Mouse (Mus musculus) intestine, embryonic 15.5 days (tissue): Measurements from ENCODE around the gene Wnt10a. TPM values are rescaled to one million over a fixed set of nuclear protein-coding genes. Genes with fewer than 3 reads are reported as not detected.

Source experiments
- ATAC-seq: fragments of 200-750 bp; cut with Nextera tagmentation; 2 replicates; pipeline ENCODE4 v1.8.0; 2017; ENCODE audit warnings: moderate TSS enrichment, moderate library complexity
- H3K27ac ChIP-seq: fragments of 300-500 bp; sonication (generic); 2 replicates; pipeline ENCODE4 v1.5.1; 2015; ENCODE audit warnings: mild to moderate bottlenecking, inconsistent platforms
- H3K27me3 ChIP-seq: fragments of 300-500 bp; sonication (generic); replicated peaks from 2 replicates; pipeline ENCODE4 v1.6.1; 2015; ENCODE audit warnings: inconsistent platforms
- H3K36me3 ChIP-seq: fragments of 300-500 bp; sonication (generic); 2 replicates; pipeline ENCODE4 v1.6.1; 2015; ENCODE audit warnings: inconsistent platforms
- H3K4me1 ChIP-seq: fragments of 300-500 bp; sonication (generic); replicated peaks from 2 replicates; pipeline ENCODE4 v1.6.1; 2015; ENCODE audit warnings: inconsistent platforms
- H3K4me2 ChIP-seq: fragments of 300-500 bp; sonication (generic); replicated peaks from 2 replicates; pipeline ENCODE4 v1.6.1; 2015; ENCODE audit warnings: mild to moderate bottlenecking, inconsistent platforms
- H3K4me3 ChIP-seq: fragments of 300-500 bp; sonication (generic); replicated peaks from 2 replicates; pipeline ENCODE4 v1.5.1; 2015; ENCODE audit warnings: inconsistent platforms
- H3K9ac ChIP-seq: fragments of 300-500 bp; sonication (generic); 2 replicates; pipeline ENCODE4 v1.6.1; 2015; ENCODE audit warnings: inconsistent platforms
- H3K9me3 ChIP-seq: fragments of 300-500 bp; sonication (generic); 2 replicates; pipeline ENCODE4 v1.6.1; 2016; ENCODE audit warnings: inconsistent platforms
- WGBS: fragments of 180-500 bp; shearing (Covaris S2); methylation state at CpG from one replicate; pipeline ENCODE4 v1.1.7; 2015; 5-methylcytosine and 5-hydroxymethylcytosine counted together
- polyA plus RNA-seq: library from polyadenylated mRNA; unstranded; fragments of >200 nt; fragmentation: Nextera tagmentation; extraction: Ambion mirVana; gene quantifications from 2 replicates; pipeline ENCODE4 v1.2.1, GENCODE M21; 2015

Wnt10a gene
- 0.15 and 0.16 TPM in 2 replicates for polyA plus RNA-seq

DNA sequence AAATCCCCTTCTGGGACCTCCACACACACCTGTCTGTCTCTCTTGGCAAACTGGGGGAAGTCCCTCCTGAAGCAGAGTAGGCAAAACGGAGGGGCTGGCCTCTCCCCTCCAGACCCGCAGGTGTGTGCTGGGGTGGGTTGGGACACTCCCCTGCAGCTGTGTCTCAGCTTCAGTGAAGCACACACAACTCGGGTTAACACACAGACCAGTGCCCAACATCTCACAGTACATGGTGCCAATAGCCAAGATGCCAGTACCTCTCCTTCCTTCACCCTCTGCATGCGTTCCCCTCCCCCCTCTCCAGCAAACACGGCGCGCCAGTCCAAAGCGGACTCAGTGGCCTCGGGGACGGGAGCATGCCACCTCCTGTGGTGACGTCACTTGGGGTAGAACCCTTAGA, at the start of gene Wnt10a:
Gene Wnt10a (plus strand): TSS at position 268 of the 400 bp plus-strand sequence.
- Histone ChIP-seq H3K4me2 (peak within 1 kb of the TSS; percentile 56), H3K36me3 (no peaks in the 10 kb centered on the region), H3K9ac (0 out of 2 replicates have a peak within 1 kb of the TSS, but pooled peaks have one; percentile 6), H3K27ac (no peak within 1 kb of the TSS), H3K4me3 (peak within 1 kb of the TSS; percentile 22), H3K4me1 (peaks cover 18% of the 10 kb centered on the region), H3K9me3 (no peaks in the 10 kb centered on the region), H3K27me3 (peaks cover 97% of the 10 kb centered on the region)
- no peak for ATAC-seq
- 2% methylated on average over 11 of the region's 11 CpGs for WGBS

DNA sequence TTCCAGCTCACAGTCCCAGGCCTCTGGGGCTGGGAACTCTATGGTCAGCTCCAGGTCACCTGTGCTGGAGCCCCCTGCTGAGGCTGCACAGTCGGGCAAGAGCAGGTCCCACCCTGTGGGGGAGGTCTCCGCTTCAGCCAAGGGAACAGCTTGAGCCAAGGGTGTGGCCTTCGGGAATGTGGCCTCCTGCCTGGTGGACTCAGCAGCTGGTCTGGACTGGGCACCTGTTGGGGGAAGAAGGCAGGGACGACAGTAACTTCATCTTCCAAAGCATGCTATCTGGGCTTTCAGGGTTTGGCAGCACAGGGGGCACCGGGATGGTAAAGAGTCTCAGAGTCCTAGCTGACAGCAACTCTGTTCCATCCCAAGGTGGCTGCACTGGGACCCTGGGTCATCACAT, 44.0 kb upstream of the Wnt10a start:
- Histone ChIP-seq H3K9me3 (no peaks in the 10 kb centered on the region), H3K27me3 (peaks cover 19% of the 10 kb centered on the region; the same call in 1 of the 2 replicates), H3K27ac (no peak overlapping the region), H3K4me3 (no peak overlapping the region), H3K4me1 (peaks cover 13% of the 10 kb centered on the region), H3K36me3 (no peaks in the 10 kb centered on the region), H3K9ac (no peak overlapping the region), H3K4me2 (no peak overlapping the region)
- WGBS, result 59% methylated on average over 5 of the region's 5 CpGs
- no peak for ATAC-seq

DNA sequence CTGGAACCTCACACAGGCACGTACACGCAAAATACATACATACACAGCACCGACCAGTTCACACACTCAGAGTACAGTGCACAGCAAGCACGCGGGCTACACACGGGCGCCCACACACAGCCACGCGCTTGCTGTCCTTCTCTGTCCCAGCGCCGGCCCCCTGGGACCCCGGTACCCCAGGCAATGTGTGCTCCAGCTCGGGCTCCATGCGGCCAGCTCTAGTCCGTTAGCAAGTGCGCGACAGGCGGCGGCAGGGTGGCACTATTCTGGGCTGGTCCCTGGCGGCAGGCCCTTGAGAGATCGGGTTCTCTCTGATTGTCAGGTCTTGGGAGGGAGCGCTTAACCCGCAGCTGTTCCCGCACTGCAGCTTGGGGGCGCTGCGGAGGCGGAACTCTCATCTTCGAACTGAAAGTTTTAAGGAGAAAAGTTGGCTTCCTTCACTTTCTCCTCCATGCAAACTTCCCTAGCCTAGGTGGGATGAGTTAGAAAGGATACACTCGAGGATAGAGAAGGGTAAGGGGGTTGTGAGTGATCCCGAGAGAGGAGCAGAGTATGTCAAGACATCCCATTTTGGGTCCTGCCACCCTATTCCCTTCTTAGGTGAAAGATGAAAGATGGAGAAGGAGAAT, 42.6 kb upstream of the Wnt10a start, which contains the start of gene Prkag3:
Gene Prkag3 (minus strand): TSS at position 579 of the 629 bp plus-strand sequence.
- H3K27ac ChIP-seq, result no peak within 1 kb of the TSS
- peaks cover 19% of the 10 kb centered on the region; the same call in 1 of the 2 replicates for H3K27me3 ChIP-seq
- peak within 1 kb of the TSS; percentile 55 for H3K4me2 ChIP-seq
- WGBS, result 9% methylated on average over 30 of the region's 30 CpGs
- no peaks in the 10 kb centered on the region for H3K36me3 ChIP-seq
- peak within 1 kb of the TSS; percentile 20 for H3K4me3 ChIP-seq
- H3K9ac ChIP-seq, result peak within 1 kb of the TSS; percentile 44; the same call in 1 of the 2 replicates
- peak; percentile 70 for ATAC-seq
- H3K9me3 ChIP-seq, result no peaks in the 10 kb centered on the region
- peaks cover 13% of the 10 kb centered on the region for H3K4me1 ChIP-seq

DNA sequence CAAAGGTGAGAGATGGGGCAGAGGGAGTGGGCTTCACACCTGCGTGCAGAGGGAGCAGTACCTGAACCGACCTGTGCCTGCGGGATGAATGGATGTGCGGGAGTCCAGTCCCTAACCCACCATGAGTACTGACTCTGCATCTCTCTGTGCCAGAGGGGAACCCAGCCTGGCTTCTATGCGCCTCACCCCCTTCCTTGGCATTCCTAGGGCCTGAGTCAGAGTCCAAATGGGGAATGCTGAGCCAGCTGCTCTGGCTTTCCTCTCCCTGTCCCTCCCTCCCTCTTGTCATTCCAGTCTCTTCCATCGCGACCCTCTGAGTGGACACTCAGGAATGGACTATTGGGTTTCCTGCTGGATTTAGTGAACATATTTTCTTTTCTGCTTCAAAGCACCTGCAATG, 42.0 kb upstream of the Wnt10a start:
- peak; percentile 74 for ATAC-seq
- Histone ChIP-seq H3K36me3 (no peaks in the 10 kb centered on the region), H3K4me2 (peak overlapping the region; percentile 55), H3K27me3 (peaks cover 19% of the 10 kb centered on the region; the same call in 1 of the 2 replicates), H3K4me3 (no peak overlapping the region; the same call in 1 of the 2 replicates), H3K4me1 (peaks cover 13% of the 10 kb centered on the region), H3K9me3 (no peaks in the 10 kb centered on the region), H3K9ac (no peak overlapping the region), H3K27ac (no peak overlapping the region)
- WGBS, result 54% methylated on average over 7 of the region's 7 CpGs

DNA sequence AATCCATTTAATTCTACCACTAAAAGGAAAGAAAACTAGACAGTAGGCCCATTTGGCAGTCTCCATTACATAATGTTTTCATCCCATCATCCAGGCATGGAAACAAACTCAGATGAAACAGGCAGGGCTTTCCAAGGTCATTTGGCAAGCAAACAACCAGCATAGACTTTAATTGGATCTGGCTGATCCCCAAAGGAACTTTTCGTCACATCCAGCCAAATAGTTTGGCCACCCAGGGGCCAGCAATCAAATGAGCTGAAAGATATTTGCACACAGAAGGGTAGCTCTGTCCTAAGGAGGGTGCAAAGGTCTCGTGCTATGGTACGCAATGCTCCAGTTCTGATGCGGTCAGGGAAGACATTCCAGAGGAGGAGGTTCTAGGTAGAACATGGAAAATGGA, 40.6 kb upstream of the Wnt10a start:
- Histone ChIP-seq H3K36me3 (no peaks in the 10 kb centered on the region), H3K9ac (no peak overlapping the region), H3K4me2 (no peak overlapping the region), H3K9me3 (no peaks in the 10 kb centered on the region), H3K4me1 (peaks cover 13% of the 10 kb centered on the region), H3K27me3 (peaks cover 19% of the 10 kb centered on the region; the same call in 1 of the 2 replicates), H3K27ac (no peak overlapping the region), H3K4me3 (no peak overlapping the region)
- ATAC-seq, result no peak
- 76% methylated on average over 4 of the region's 4 CpGs for WGBS

DNA sequence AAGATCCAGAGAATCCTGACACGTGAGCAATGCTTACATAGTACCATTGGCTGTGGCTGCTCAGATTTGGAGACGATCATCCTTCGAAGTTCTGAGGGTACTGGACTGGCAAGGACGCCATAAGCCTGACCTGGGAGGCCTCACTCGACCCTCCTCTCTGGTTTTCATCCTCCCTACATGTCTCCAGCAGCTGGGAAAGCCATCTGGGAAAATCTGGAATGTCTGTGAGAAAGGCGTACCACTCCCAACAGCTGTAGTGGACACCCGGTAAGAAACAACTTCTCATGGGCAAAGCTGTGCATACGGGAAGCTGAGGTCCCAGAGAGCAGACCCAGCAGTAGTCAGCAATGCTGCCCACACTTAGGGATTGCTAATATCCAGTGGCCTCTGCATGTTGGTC, 39.2 kb upstream of the Wnt10a start:
- ATAC-seq, result no peak
- Histone ChIP-seq H3K9me3 (no peaks in the 10 kb centered on the region), H3K4me2 (no peak overlapping the region), H3K4me3 (no peak overlapping the region), H3K27ac (no peak overlapping the region), H3K36me3 (no peaks in the 10 kb centered on the region), H3K27me3 (peaks cover 17% of the 10 kb centered on the region; the same call in 1 of the 2 replicates), H3K9ac (no peak overlapping the region), H3K4me1 (peaks cover 13% of the 10 kb centered on the region)
- 79% methylated on average over 8 of the region's 8 CpGs for whole genome bisulfite sequencing

DNA sequence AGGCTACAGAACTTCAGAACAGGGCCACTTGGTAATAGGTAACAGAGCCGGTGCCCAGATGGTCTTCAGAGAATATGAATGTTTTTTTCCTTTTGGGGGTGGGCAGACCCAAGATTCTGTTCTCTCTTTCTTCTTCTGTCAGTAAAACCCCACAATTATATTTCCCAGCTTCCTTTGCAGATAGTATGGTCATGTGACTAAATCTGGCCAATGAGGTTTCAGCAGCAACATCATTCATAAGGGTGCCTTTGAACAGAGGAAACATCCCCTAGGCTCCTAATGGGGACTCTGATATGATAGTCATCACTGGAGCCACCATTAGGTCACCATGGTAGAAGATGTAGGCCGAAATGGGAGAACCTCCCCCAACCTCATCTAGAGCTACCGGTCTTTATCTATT, 38.5 kb upstream of the Wnt10a start:
- Histone ChIP-seq H3K9ac (no peak overlapping the region), H3K4me3 (no peak overlapping the region), H3K36me3 (no peaks in the 10 kb centered on the region), H3K4me1 (peaks cover 13% of the 10 kb centered on the region), H3K27me3 (peaks cover 11% of the 10 kb centered on the region; the same call in 1 of the 2 replicates), H3K9me3 (no peaks in the 10 kb centered on the region), H3K27ac (no peak overlapping the region), H3K4me2 (no peak overlapping the region)
- 91% methylated on average over 3 of the region's 3 CpGs for WGBS
- ATAC-seq, result no peak

DNA sequence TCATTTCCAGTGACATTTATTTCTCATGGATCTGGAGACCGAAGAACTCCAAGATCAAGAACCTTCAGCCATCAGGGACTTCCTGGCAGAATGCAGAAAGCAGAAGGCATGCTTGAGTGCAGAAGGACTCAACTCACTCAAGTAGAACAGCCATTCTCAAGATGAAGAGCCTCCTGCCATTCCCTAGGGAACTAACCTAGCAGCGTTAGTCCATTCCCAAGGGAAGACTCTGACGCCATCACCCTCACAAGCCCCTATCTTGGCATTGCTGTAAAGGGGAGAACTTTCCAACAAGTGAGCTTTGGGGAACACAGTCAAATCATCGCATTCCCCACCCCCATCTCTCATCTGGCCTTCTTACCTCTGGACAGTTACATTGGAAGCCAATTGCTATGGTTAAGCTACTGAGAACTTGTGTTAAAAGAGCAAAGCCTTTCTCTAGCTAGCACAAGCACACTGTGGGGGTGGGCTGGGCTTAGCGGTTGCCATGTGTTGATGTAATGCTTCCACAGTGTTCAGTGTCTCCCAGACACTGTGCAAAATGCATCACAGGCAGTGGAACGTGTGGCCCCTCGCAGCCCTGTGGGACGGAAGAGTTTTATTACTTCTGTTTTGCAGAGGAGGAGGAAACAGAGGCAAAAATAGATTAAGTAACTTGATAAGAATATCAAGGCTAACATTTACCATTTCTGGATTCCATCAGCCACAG, 37.9 kb upstream of the Wnt10a start:
- WGBS, result 74% methylated on average over 8 of the region's 8 CpGs
- H3K27me3 ChIP-seq, result peaks cover 8% of the 10 kb centered on the region; the same call in 1 of the 2 replicates
- H3K4me2 ChIP-seq, result no peak overlapping the region
- peaks cover 13% of the 10 kb centered on the region for H3K4me1 ChIP-seq
- ATAC-seq, result no peak
- no peaks in the 10 kb centered on the region for H3K9me3 ChIP-seq
- no peak overlapping the region for H3K4me3 ChIP-seq
- no peak overlapping the region for H3K27ac ChIP-seq
- no peaks in the 10 kb centered on the region for H3K36me3 ChIP-seq
- H3K9ac ChIP-seq, result no peak overlapping the region

DNA sequence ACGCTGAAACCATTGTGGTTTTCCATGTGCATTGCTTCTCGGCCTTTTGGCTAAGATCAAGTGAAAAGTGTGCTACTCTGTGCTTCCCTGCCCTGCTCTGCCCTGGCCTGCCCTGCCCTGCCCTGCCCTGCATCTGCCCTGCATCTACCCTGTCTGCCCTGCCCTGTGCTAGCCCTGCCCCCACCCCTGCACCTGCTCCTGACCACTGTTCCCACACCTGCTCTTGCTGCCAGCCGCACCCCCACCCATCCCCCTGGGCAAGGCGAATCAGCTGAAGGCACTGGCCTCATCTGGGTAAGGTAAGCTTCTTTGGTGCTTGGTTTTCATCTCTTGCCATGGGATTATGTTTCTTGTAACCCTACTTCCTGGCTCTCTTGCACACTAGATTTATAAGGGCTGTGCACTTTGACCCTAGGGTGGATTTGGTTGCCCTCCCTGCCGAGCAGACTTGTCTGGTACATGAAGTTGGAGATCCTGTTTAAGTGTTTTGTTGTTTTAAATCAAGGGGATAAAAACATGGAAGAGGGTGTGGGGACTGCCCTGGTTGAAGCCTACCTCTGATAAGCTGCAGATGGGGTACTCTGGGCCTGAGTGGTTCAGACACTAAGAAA, 37.0 kb upstream of the Wnt10a start:
- Histone ChIP-seq H3K27me3 (0 out of 2 replicates have a peak, but pooled peaks cover under 1% of the 10 kb centered on the region), H3K4me1 (peaks cover 5% of the 10 kb centered on the region; the same call in 1 of the 2 replicates), H3K27ac (no peak overlapping the region), H3K36me3 (no peaks in the 10 kb centered on the region), H3K4me3 (no peak overlapping the region), H3K9ac (no peak overlapping the region), H3K9me3 (no peaks in the 10 kb centered on the region), H3K4me2 (no peak overlapping the region)
- ATAC-seq, result peak; percentile 87
- 60% methylated on average over 5 of the region's 5 CpGs for WGBS

DNA sequence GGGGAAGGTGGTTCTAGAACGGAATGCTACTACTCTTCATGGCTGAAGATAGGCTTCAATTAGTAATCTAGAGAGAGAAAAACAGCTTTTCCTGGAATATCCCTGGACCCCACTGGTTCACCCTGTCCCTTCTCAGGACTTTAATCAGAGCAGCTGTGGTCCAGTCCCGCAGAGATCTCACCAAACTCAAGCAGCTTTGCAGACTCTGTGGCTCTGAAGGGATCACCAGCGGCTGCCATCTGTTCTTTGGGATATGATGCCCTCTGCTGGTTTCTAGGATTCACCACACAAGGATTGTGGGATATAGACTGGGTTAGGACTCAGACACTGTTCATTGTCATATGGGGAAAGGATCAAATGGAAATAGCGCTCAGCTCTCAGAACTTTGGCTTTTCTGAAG, 31.5 kb upstream of the Wnt10a start:
- H3K9ac ChIP-seq, result no peak overlapping the region
- H3K4me2 ChIP-seq, result no peak overlapping the region
- H3K9me3 ChIP-seq, result no peaks in the 10 kb centered on the region
- no peak overlapping the region for H3K27ac ChIP-seq
- no peaks in the 10 kb centered on the region for H3K4me1 ChIP-seq
- 25% methylated on average over 4 of the region's 4 CpGs for WGBS
- peaks cover 9% of the 10 kb centered on the region for H3K27me3 ChIP-seq
- no peaks in the 10 kb centered on the region for H3K36me3 ChIP-seq
- H3K4me3 ChIP-seq, result no peak overlapping the region
- peak; percentile 55; the same call in 1 of the 2 replicates for ATAC-seq

DNA sequence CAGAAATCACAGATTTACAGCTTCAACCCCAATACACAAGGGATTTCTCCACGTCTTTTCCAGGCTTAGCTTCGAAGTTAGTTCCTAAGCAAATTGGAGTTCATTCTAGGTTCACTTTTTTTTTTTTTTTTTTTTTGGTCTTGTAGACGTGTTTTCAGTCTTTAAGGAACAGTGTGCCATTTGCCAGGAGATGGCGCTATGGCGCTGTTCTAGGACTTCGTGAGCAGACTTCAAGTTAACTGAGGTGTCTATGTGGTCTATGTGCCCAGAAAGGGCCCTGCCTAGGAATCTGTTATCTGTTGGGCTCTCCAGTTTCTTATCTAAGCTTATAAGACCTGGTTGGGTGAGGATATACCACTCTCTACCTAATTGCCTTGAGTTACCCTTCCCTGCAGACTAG, 28.2 kb upstream of the Wnt10a start:
- H3K4me1 ChIP-seq, result no peaks in the 10 kb centered on the region
- H3K9ac ChIP-seq, result no peak overlapping the region
- no peak overlapping the region for H3K27ac ChIP-seq
- no peaks in the 10 kb centered on the region for H3K9me3 ChIP-seq
- ATAC-seq, result no peak
- no peak overlapping the region for H3K4me3 ChIP-seq
- WGBS, result 3% methylated on average over 6 of the region's 6 CpGs
- no peak overlapping the region for H3K4me2 ChIP-seq
- no peaks in the 10 kb centered on the region for H3K36me3 ChIP-seq
- H3K27me3 ChIP-seq, result peaks cover 12% of the 10 kb centered on the region

DNA sequence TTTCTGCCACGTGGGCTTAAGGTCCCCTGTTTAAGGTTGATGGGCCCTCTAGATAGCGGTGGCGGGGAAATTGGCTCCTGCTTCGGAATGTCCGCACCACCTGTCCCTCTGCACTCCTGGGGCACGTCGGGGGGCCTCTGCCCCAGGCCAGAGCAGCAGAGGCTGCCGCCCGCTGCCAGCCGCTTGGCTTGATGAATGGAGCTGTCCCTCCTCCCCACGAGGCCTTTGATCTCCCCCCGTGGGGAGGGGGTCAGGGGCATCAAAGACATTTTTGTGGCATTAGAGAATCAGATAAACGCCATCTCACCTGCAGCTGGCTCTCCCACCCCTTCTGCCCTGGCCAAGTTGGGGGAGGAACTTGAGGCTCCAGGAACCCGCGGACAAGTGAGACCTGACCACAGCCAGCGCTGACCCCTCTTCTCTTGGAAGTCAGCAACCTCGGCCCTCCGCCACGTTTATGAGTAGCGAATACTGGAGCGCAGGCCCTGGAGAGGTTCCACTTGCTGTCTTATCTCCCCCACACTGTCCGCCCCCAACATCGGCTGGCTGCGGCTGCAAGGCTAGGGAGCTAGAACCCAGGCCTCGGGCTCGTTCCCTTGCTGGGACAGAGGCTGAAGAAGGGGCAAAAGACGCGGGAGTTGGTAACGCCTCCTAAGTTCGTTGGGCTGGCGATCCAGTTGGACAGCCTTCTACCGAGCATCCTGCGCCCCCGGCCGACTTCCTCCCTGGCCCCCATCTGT, 20.4 kb upstream of the Wnt10a start:
- Histone ChIP-seq H3K4me1 (peaks cover 26% of the 10 kb centered on the region), H3K36me3 (no peaks in the 10 kb centered on the region), H3K27ac (no peak overlapping the region), H3K9ac (no peak overlapping the region), H3K4me2 (peak overlapping the region; percentile 93), H3K4me3 (peak overlapping the region; percentile 48), H3K27me3 (peaks cover 75% of the 10 kb centered on the region), H3K9me3 (no peaks in the 10 kb centered on the region)
- WGBS, result 1% methylated on average over 35 of the region's 35 CpGs
- ATAC-seq, result no peak
